Mouse (Mus musculus) forebrain, embryonic 11.5 days (tissue): ENCODE results near the gene Hist2h3b. TPM values are rescaled to one million over a fixed set of nuclear protein-coding genes. Genes with fewer than 3 reads are reported as not detected.
"Not testable (repeated sequence)": the region's sequence is repeated elsewhere in the genome, so short reads cannot be mapped to it uniquely, and the experiment has no call there.

Source experiments
- ATAC-seq: fragments of 200-750 bp; cut with Nextera tagmentation; replicated peaks from 2 replicates; pipeline ENCODE4 v1.8.0; 2017; ENCODE audit warnings: moderate TSS enrichment; ENCODE audit not compliant: low FRiP score
- DNase-seq: peaks from one replicate; pipeline ENCODE4 v3.0.0-alpha.2; 2017; ENCODE audit warnings: low spot score
- H3K27ac ChIP-seq: fragments of 300-500 bp; sonication (generic); 2 replicates; pipeline ENCODE4 v1.5.1; 2014; ENCODE audit warnings: low read depth, low read length
- H3K27me3 ChIP-seq: fragments of 300-500 bp; sonication (generic); 2 replicates; pipeline ENCODE4 v1.6.1; 2014; ENCODE audit warnings: mild to moderate bottlenecking, low read length, mixed read lengths; ENCODE audit not compliant: control insufficient read depth, insufficient read depth
- H3K36me3 ChIP-seq: fragments of 300-500 bp; sonication (generic); 2 replicates; pipeline ENCODE4 v1.6.1; 2014; ENCODE audit warnings: mild to moderate bottlenecking, low read length, moderate library complexity, mixed read lengths; ENCODE audit not compliant: control insufficient read depth, insufficient read depth
- H3K4me1 ChIP-seq: fragments of 300-500 bp; sonication (generic); replicated peaks from 2 replicates; pipeline ENCODE4 v1.6.1; 2014; ENCODE audit warnings: low read length, mixed read lengths; ENCODE audit not compliant: control insufficient read depth, insufficient read depth
- H3K4me2 ChIP-seq: fragments of 300-500 bp; sonication (generic); 2 replicates; pipeline ENCODE4 v1.6.1; 2014; ENCODE audit warnings: low read depth, mild to moderate bottlenecking, low read length, moderate library complexity, mixed read lengths; ENCODE audit not compliant: severe bottlenecking
- H3K4me3 ChIP-seq: fragments of 300-500 bp; sonication (generic); 2 replicates; pipeline ENCODE4 v1.5.1; 2014; ENCODE audit warnings: low read depth, low read length
- H3K9ac ChIP-seq: fragments of 300-500 bp; sonication (generic); 2 replicates; pipeline ENCODE4 v1.6.1; 2014; ENCODE audit warnings: low read length
- H3K9me3 ChIP-seq: fragments of 300-500 bp; sonication (generic); 2 replicates; pipeline ENCODE4 v1.6.1; 2016; ENCODE audit warnings: low read length, mixed read lengths; ENCODE audit not compliant: control insufficient read depth
- WGBS: fragments of 180-500 bp; shearing (Covaris S2); extraction: QIAGEN DNeasy Blood & Tissue Kit; methylation state at CpG from one replicate; pipeline ENCODE4 v1.1.7; 2014; 5-methylcytosine and 5-hydroxymethylcytosine counted together
- polyA plus RNA-seq: library from polyadenylated mRNA; unstranded; fragments of >200 nt; fragmentation: Nextera tagmentation; extraction: Ambion mirVana; gene quantifications from 2 replicates; pipeline ENCODE4 v1.2.1, GENCODE M21; 2014

The Hist2h3b gene
- polyA plus RNA-seq, 1 experiment from 2014 or later: 105 TPM

DNA sequence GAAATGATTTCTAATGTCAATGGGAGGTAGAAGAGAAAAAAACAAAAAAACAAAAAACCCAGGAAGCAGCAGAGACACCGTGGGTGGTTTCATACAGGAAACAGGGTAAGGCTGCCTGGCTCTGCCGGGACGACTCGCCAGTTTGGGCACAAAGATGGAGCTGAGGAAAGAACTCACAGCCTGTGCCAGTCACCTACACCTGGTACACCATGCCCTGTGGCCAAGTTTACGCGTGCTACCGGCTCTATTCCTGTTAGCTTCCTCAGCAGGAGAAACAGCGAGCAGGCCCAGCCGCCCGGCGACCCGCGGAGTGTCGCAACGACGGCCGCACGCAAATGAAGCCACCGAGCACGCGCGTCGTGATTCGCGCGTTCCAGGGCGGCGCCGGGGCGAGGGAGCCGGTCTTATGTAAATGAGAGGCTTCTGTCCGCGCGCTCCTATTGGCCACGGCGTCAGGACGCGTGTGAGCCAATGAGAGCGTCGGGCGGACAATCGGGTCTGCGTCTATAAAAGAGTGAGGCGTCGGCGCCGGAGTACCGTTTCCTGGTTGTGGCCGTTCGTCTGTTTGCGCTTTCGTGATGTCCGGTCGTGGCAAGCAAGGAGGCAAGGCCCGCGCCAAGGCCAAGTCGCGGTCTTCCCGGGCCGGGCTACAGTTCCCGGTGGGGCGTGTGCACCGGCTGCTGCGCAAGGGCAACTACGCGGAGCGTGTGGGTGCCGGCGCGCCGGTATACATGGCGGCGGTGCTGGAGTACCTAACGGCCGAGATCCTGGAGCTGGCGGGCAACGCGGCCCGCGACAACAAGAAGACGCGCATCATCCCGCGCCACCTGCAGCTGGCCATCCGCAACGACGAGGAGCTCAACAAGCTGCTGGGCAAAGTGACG, 23.2 kb upstream of the Hist2h3b start, which contains the start of gene Hist2h2aa1:
TSS of gene Hist2h2aa1 (plus strand) at position 495 of the 884 bp plus-strand sequence.
- not testable (repeated sequence) for H3K4me1 ChIP-seq, H3K36me3 ChIP-seq, H3K27me3 ChIP-seq, H3K9me3 ChIP-seq
- ATAC-seq (peak; percentile 86), DNase-seq (peak; percentile 85)
- Histone ChIP-seq H3K9ac (peak within 1 kb of the TSS; percentile 85), H3K4me2 (peak within 1 kb of the TSS; percentile 63), H3K27ac (peak within 1 kb of the TSS; percentile 97), H3K4me3 (peak within 1 kb of the TSS; percentile 41)
- 0% methylated on average over 12 of the region's 88 CpGs for WGBS

DNA sequence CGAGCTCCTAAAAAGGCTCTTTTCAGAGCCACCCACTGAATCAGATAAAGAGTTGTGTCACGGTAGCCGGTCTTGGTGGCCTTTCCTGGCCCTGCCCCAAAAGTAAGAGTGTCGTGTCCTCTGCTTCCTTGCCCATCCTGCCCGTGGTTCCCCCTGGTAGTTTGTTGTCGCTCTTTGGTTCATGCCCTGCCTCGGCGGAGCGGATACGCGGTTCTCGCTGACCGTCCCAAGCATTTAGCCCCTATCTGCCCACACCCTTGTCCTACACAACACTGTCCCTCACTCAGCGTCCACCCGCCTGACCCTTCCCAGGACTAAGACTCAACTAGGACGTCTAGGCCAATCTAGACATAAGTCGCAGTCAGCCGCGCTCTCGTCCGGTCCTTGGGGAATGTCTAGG, 22.4 kb upstream of the Hist2h3b start:
- H3K36me3 ChIP-seq, ATAC-seq, H3K9me3 ChIP-seq, DNase-seq, H3K27me3 ChIP-seq, H3K4me1 ChIP-seq: not testable (repeated sequence)
- H3K4me3 ChIP-seq: peak overlapping the region; percentile 21; the same call in 1 of the 2 replicates
- 0% methylated on average over 10 of the region's 21 CpGs for WGBS
- 0 out of 2 replicates have a peak overlapping the region, but pooled peaks have one; percentile 21 for H3K4me2 ChIP-seq
- H3K27ac ChIP-seq: 0 out of 2 replicates have a peak overlapping the region, but pooled peaks have one; percentile 46
- H3K9ac ChIP-seq: peak overlapping the region; percentile 43; the same call in 1 of the 2 replicates

DNA sequence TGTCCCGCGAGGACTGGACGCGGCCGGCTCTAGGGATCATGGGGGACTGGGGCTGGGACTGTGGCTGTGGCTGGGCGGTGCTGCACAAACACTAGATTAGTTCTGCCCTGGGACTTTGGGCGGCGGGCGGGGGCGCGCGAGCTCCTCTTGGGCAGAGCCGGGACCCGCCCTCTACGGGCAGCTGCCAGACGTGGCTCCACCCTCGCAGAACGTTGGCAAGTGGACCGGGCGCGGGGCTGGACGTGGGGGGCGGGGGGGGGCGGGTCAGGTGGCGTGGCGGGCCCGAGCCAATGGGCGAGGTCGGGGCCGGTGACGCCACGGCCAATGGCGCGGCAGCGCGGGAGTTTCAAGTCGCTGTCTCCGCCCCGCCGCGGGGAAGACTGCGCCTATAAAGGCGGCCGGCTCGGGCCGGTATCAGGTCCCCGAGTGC, 22.0 kb upstream of the Hist2h3b start, which contains the start of gene Hist2h3c1:
TSS of gene Hist2h3c1 (plus strand) at position 259 of the 430 bp plus-strand sequence.
- not testable (repeated sequence) for H3K4me1 ChIP-seq
- ATAC-seq: peak; percentile 94
- H3K4me3 ChIP-seq: peak within 1 kb of the TSS; percentile 44

DNA sequence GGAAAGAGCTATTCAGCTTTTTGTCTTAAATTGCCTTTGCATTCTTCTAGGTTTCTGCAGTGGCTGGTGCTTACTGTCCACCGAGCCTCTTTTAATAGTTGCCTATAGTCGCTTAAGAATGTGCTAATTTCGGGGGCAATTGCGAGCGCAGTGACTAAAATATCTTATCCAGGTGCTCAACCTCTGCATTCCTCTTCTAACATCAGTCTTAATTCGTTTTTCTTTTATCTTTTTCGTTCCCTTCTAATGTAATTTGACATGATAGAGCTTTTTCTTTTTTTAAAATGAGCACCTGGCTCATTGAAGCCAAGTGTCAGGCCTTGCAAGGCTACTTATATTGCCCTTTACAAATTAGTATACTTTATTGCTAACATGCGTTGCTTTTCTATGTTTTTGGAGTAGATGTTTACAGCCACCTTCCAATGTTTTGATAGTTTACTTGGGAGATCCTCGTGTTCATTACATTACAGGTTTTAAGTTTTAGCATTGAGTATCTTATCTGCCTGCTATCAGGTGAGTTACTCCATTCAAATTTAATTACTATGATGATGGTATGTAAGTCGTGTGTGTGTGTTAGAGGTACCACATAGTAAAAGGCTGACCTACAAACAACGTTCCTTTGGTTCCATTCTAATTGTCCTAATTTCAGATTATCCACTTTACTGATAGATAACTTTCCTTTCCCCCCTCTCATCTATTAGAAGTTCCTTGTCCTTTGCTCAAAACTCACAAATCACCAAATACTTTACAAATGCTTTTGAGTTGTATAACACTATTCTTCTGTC, 20.9 kb upstream of the Hist2h3b start:
- DNase-seq (no peak), ATAC-seq (no peak)
- WGBS: 2% methylated on average over 11 of the region's 11 CpGs

More for the DNA sequence above, 22.0 kb upstream of the Hist2h3b start, which contains the start of gene Hist2h3c1:
- Histone ChIP-seq H3K27ac (peak within 1 kb of the TSS; percentile 91), H3K4me2 (peak within 1 kb of the TSS; percentile 53), H3K9ac (peak within 1 kb of the TSS; percentile 67)
- DNase-seq, H3K27me3 ChIP-seq, H3K9me3 ChIP-seq, H3K36me3 ChIP-seq: not testable (repeated sequence)
- 0% methylated on average over 2 of the region's 47 CpGs for WGBS

DNA sequence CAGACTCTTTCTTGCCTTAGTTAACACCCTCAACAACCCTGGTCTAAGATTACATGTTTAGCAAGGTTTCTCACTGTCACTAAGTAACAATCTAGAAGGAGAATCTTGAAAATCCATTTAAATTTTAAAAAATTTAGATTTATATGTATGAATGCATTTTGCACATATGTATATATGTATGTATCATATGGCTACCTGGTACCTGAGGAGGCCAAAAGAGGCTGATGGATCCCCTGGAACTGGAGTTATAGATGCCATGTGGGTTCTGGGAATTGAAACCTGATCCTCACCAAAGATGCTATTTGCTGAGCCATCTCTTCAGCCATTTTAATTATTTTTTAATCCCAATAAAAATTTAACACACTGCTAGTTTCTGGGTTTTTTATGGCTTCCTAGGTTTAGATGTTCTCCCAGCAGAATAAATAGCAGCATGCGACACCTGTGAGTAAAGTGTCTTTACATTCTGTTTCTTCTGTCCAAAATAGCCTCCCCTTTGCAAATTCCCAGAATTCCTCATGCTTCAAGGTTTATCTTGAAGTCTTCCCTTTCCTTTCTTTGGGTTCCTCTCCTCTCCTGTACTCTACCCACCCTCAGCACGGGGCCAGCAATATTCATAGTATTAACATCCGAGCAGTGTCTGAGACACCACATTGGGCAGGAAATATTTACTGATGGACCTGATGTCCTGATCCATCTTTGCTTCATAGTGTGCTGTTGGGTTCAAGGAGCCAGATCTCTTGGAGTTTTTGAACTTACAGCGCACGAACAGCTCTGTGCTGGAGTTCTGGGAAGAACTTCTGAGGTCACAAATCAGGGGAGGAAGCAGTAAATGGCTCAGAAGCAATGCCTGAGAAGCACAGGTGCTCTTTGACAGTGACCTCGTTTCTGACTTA, 20.1 kb upstream of the Hist2h3b start:
- Histone ChIP-seq H3K4me2 (peak overlapping the region; percentile 53), H3K36me3 (no peaks in the 10 kb centered on the region), H3K27ac (peak overlapping the region; percentile 91), H3K9ac (peak overlapping the region; percentile 24), H3K27me3 (no peaks in the 10 kb centered on the region; the same call in 1 of the 2 replicates), H3K9me3 (no peaks in the 10 kb centered on the region), H3K4me1 (peaks cover 4% of the 10 kb centered on the region; the same call in 1 of the 2 replicates), H3K4me3 (peak overlapping the region; percentile 44)
- ATAC-seq (no peak), DNase-seq (no peak)
- WGBS: 57% methylated on average over 6 of the region's 6 CpGs

More for the DNA sequence above, 20.9 kb upstream of the Hist2h3b start:
- Histone ChIP-seq H3K36me3 (no peaks in the 10 kb centered on the region), H3K27ac (peak overlapping the region; percentile 91), H3K9ac (peak overlapping the region; percentile 67), H3K4me1 (peaks cover 4% of the 10 kb centered on the region; the same call in 1 of the 2 replicates), H3K27me3 (no peaks in the 10 kb centered on the region; the same call in 1 of the 2 replicates), H3K4me2 (peak overlapping the region; percentile 53), H3K4me3 (peak overlapping the region; percentile 44), H3K9me3 (no peaks in the 10 kb centered on the region)

DNA sequence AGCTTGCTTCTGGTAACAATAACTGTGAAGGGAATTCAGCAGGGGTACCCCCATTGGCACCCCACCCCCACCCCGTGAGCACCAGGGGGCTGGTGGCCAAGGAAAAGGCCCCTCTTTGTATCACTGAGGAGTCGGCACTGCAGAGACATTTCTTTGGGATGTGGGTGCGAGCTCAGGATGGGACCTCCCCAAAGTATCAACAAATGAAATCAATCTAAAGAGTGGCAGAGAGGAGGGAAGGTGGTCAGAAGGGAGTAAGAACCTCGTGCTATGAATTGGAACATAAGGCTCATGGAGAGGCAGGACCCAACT, 19.5 kb upstream of the Hist2h3b start:
- Histone ChIP-seq H3K4me3 (no peak overlapping the region), H3K9me3 (no peaks in the 10 kb centered on the region), H3K27ac (peak overlapping the region; percentile 31; the same call in 1 of the 2 replicates), H3K36me3 (no peaks in the 10 kb centered on the region), H3K9ac (no peak overlapping the region; the same call in 1 of the 2 replicates), H3K4me2 (no peak overlapping the region), H3K4me1 (peaks cover 4% of the 10 kb centered on the region; the same call in 1 of the 2 replicates), H3K27me3 (no peaks in the 10 kb centered on the region; the same call in 1 of the 2 replicates)
- DNase-seq (no peak), ATAC-seq (no peak)
- 61% methylated on average over 4 of the region's 4 CpGs for WGBS

DNA sequence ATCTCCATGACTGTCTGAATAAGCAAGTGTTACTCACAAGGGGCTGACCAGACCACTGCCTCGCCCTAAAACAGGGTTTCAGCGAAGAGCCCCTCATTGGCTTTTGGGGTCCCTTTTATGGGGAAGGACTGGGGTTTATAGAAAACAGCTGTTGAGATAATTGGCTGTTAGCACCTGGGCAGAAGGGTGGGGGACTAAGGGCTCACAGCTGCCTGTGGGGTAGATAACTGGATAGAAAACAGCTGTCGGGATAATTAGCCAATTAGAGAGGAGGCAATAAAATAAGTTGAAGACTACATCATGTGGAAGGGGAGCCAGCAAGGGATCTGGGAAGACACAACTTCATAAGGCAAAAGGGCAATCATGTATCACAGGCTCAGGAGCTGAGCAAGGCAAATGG, 17.6 kb upstream of the Hist2h3b start:
- 69% methylated on average over 3 of the region's 3 CpGs for WGBS
- Histone ChIP-seq H3K27ac (no peak overlapping the region), H3K9ac (no peak overlapping the region), H3K36me3 (no peaks in the 10 kb centered on the region), H3K4me2 (no peak overlapping the region), H3K9me3 (no peaks in the 10 kb centered on the region), H3K4me3 (no peak overlapping the region), H3K27me3 (no peaks in the 10 kb centered on the region; the same call in 1 of the 2 replicates), H3K4me1 (no peaks in the 10 kb centered on the region; the same call in 1 of the 2 replicates)
- DNase-seq (no peak), ATAC-seq (no peak)
